Mouse (Mus musculus) MEL (cell line): Measurements from ENCODE around the gene Hsd17b3. TPM values are rescaled to one million over a fixed set of nuclear protein-coding genes. Genes with fewer than 3 reads are reported as not detected.

ENCODE experiments used
- DNase-seq: peaks from one replicate; pipeline ENCODE4 v3.0.0; 2011; ENCODE audit warnings: low read depth, low spot score
- H3K27ac ChIP-seq: 2 replicates; pipeline ENCODE4 v1.5.1; 2012; ENCODE audit warnings: low read depth, mild to moderate bottlenecking, control low read depth, low read length, moderate library complexity; ENCODE audit not compliant: control insufficient read depth
- H3K27me3 ChIP-seq, 2 experiments: fragments of 150-350 bp in 1 of 2; sonication (generic) in 1 of 2; 2 replicates each; pipeline ENCODE4 v1.6.1; 2012; ENCODE audit warnings: low read length in 2 of 2, mild to moderate bottlenecking in 2 of 2, improper control_type of control experiment in 1 of 2, moderate library complexity in 1 of 2; ENCODE audit not compliant: insufficient read depth in 2 of 2, control insufficient read depth in 1 of 2
- H3K36me3 ChIP-seq, 2 experiments: 2 replicates each; pipeline ENCODE4 v1.6.1; 2012 to 2014; ENCODE audit warnings: low read length in 2 of 2, improper control_type of control experiment in 1 of 2, inconsistent platforms in 1 of 2, mild to moderate bottlenecking in 1 of 2; ENCODE audit not compliant: insufficient read depth in 2 of 2, control insufficient read depth in 1 of 2
- H3K4me1 ChIP-seq, 2 experiments: fragments of 150-350 bp in 1 of 2; sonication (generic) in 1 of 2; 2 replicates each; pipeline ENCODE4 v1.6.1; 2012; ENCODE audit warnings: low read length in 2 of 2, improper control_type of control experiment in 1 of 2, mild to moderate bottlenecking in 1 of 2; ENCODE audit not compliant: insufficient read depth in 2 of 2, control insufficient read depth in 1 of 2
- H3K4me3 ChIP-seq, 2 experiments: fragments of 150-350 bp in 1 of 2; sonication (generic) in 1 of 2; 2 replicates each; pipeline ENCODE4 v1.5.1; 2012; ENCODE audit warnings: low read depth in 2 of 2, low read length in 2 of 2, mild to moderate bottlenecking in 2 of 2, moderate library complexity in 2 of 2, control low read depth in 1 of 2, improper control_type of control experiment in 1 of 2; ENCODE audit not compliant: control insufficient read depth in 1 of 2, insufficient read depth in 1 of 2
- H3K79me2 ChIP-seq: 2 replicates; pipeline ENCODE4 v1.6.1; 2012; ENCODE audit warnings: mild to moderate bottlenecking, low read length, moderate library complexity; ENCODE audit not compliant: control insufficient read depth, poor library complexity, insufficient read depth
- H3K9ac ChIP-seq: 2 replicates; pipeline ENCODE4 v1.6.1; 2012; ENCODE audit warnings: low read depth, mild to moderate bottlenecking, control low read depth, low read length, moderate library complexity; ENCODE audit not compliant: control insufficient read depth, poor library complexity, severe bottlenecking
- H3K9me3 ChIP-seq: fragments of 150-350 bp; sonication (generic); replicated peaks from 2 replicates; pipeline ENCODE4 v1.6.1; 2012; ENCODE audit warnings: mild to moderate bottlenecking, low read length, improper control_type of control experiment, moderate library complexity; ENCODE audit not compliant: insufficient read depth
- CHD2 ChIP-seq: IDR thresholded peaks from 2 replicates; pipeline ENCODE4 v1.6.1; 2011; ENCODE audit warnings: low read length, improper control_type of control experiment
- CTCF ChIP-seq, 3 experiments: IDR thresholded peaks in 2 of 3; conservative IDR thresholded peaks in 1 of 3; 2 replicates each; pipeline ENCODE4 v1.5.1; 2011 to 2012; ENCODE audit warnings: low read length in 3 of 3, low read depth in 2 of 3, mild to moderate bottlenecking in 2 of 3, improper control_type of control experiment in 1 of 3, inconsistent platforms in 1 of 3, mixed read lengths in 1 of 3, moderate library complexity in 1 of 3; ENCODE audit not compliant: control insufficient read depth in 1 of 3, insufficient read depth in 1 of 3, poor library complexity in 1 of 3, severe bottlenecking in 1 of 3
- EP300 ChIP-seq, 2 experiments: IDR thresholded peaks; 2 replicates each; pipeline ENCODE4 v1.6.1; 2011; ENCODE audit warnings: improper control_type of control experiment in 2 of 2, low read length in 2 of 2, low read depth in 1 of 2, mild to moderate bottlenecking in 1 of 2
- ETS1 ChIP-seq: IDR thresholded peaks from 2 replicates; pipeline ENCODE4 v1.6.1; 2012; ENCODE audit warnings: low read depth, mild to moderate bottlenecking, inconsistent platforms, low read length, improper control_type of control experiment, moderate library complexity
- GABPA ChIP-seq: IDR thresholded peaks from 2 replicates; pipeline ENCODE4 v1.6.1; 2012; ENCODE audit warnings: low read depth, mild to moderate bottlenecking, inconsistent platforms, low read length, improper control_type of control experiment, moderate library complexity
- GATA1 ChIP-seq: IDR thresholded peaks from 2 replicates; pipeline ENCODE4 v1.6.1; 2011; ENCODE audit warnings: low read depth, low read length, improper control_type of control experiment
- JUND ChIP-seq: IDR thresholded peaks from 2 replicates; pipeline ENCODE4 v1.6.1; 2011; ENCODE audit warnings: low read depth, mild to moderate bottlenecking, improper control_type of control experiment, low read length
- MXI1 ChIP-seq: IDR thresholded peaks from 2 replicates; pipeline ENCODE4 v1.6.1; 2011; ENCODE audit warnings: mild to moderate bottlenecking, low read depth, low read length, improper control_type of control experiment
- MYC ChIP-seq: IDR thresholded peaks from 2 replicates; pipeline ENCODE4 v1.6.1; 2011; ENCODE audit warnings: low read depth, mild to moderate bottlenecking, low read length, improper control_type of control experiment, moderate library complexity
- NELFE ChIP-seq: IDR thresholded peaks from 2 replicates; pipeline ENCODE4 v1.6.1; 2011; ENCODE audit warnings: low read depth, low read length, improper control_type of control experiment
- NRF1 ChIP-seq: IDR thresholded peaks from 2 replicates; pipeline ENCODE4 v1.6.1; 2014; ENCODE audit warnings: low read depth, mild to moderate bottlenecking, inconsistent platforms, low read length, improper control_type of control experiment, moderate library complexity; ENCODE audit not compliant: poor library complexity, insufficient read depth, severe bottlenecking
- POLR2AphosphoS2 ChIP-seq: IDR thresholded peaks from 2 replicates; pipeline ENCODE4 v1.6.1; 2011; ENCODE audit warnings: low read length, improper control_type of control experiment
- RAD21 ChIP-seq: IDR thresholded peaks from 2 replicates; pipeline ENCODE4 v1.6.1; 2011; ENCODE audit warnings: mild to moderate bottlenecking, low read depth, low read length, improper control_type of control experiment
- SMC3 ChIP-seq: IDR thresholded peaks from 2 replicates; pipeline ENCODE4 v1.6.1; 2011; ENCODE audit warnings: low read depth, low read length, improper control_type of control experiment
- TBP ChIP-seq: IDR thresholded peaks from 2 replicates; pipeline ENCODE4 v1.8.0; 2011; ENCODE audit warnings: low read depth, low read length, improper control_type of control experiment
- USF1 ChIP-seq: IDR thresholded peaks from 2 replicates; pipeline ENCODE4 v1.6.1; 2014; ENCODE audit warnings: low read depth, mild to moderate bottlenecking, inconsistent platforms, low read length, improper control_type of control experiment, moderate library complexity
- USF2 ChIP-seq, 2 experiments: IDR thresholded peaks; 2 replicates each; pipeline ENCODE4 v1.6.1; 2011 to 2012; ENCODE audit warnings: improper control_type of control experiment in 2 of 2, low read length in 2 of 2, borderline replicate concordance in 1 of 2, inconsistent platforms in 1 of 2, low read depth in 1 of 2, mild to moderate bottlenecking in 1 of 2; ENCODE audit not compliant: insufficient read depth in 1 of 2
- ZC3H11A ChIP-seq: IDR thresholded peaks from 2 replicates; pipeline ENCODE4 v1.6.1; 2012; ENCODE audit warnings: low read depth, mild to moderate bottlenecking, inconsistent platforms, low read length, improper control_type of control experiment
- ZNF384 ChIP-seq: IDR thresholded peaks from 2 replicates; pipeline ENCODE4 v1.6.1; 2012; ENCODE audit warnings: low read depth, mild to moderate bottlenecking, inconsistent platforms, low read length, improper control_type of control experiment
- polyA plus RNA-seq, 2 experiments: library from polyadenylated mRNA; stranded (reverse) in 1 of 2; unstranded in 1 of 2; fragments of >175 nt in 1 of 2; fragments of >200 nt in 1 of 2; gene quantifications; 2 replicates each; pipeline versions ENCODE4 v1.2.1 to v1.2.4; 2012; ENCODE audit warnings: low replicate concordance in 2 of 2, low read depth in 1 of 2; ENCODE audit not compliant: insufficient read length in 2 of 2, insufficient read depth in 1 of 2, missing spikeins in 1 of 2
- total RNA-seq: library from RNA; depleted of rRNA; stranded (reverse); fragments of 300-350 nt; gene quantifications from 2 replicates; pipeline ENCODE4 v1.2.3, GENCODE M21; 2012

Hsd17b3 gene
- total and polyA plus RNA-seq, 3 experiments, result not detected

DNA sequence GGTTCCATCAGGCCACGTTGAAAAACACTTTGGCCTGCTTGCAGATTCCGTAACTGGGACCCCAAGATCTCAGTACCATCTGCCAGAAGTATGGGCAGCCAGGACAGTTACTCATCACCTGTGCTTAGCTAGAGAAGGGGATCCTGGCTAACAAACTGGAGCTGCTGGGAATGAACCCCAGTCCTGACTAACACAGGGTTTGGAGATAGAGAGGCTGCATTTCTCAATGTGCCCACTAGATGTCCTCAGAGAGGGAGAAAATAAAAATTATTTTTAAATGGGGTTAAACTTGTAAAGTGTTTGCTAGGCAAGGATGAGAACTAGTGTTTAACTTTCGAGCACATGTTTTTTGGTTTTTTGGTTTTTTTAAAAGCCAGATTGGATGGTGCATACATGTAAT lies 11.2 kb upstream of the Hsd17b3 start:
- Histone ChIP-seq H3K27ac (no peak overlapping the region), H3K4me3 (no peak overlapping the region)
- peak; percentile 68 for DNase-seq
- peak; percentile 64 for TF ChIP-seq SMC3
- TF ChIP-seq MXI1, result no peak
- TF ChIP-seq CTCF (IDR thresholded peaks at IDR 0.05 in 2 of 3, conservative IDR thresholded peaks at IDR 0.05 in 1 of 3; ENCODE audit: control insufficient read depth in 1 of 3, insufficient read depth in 1 of 3, low read depth in 2 of 3, low read length in 3 of 3, poor library complexity in 1 of 3, severe bottlenecking in 1 of 3), result peak; percentile 8 to 90 (median 77); a peak in 4 of 6 replicates
- peak; percentile 43 for TF ChIP-seq ZC3H11A
- TF ChIP-seq RAD21, result peak; percentile 62
- TF ChIP-seq MYC, result peak; percentile 41; the same call in 1 of the 2 replicates
- no peak for TF ChIP-seq ETS1
- TF ChIP-seq, all 39 proteins: peak for 5
- H3K27me3 ChIP-seq, result no peaks in the 10 kb centered on the region
- no peaks in the 10 kb centered on the region for H3K9me3 ChIP-seq
- no peaks in the 10 kb centered on the region for H3K36me3 ChIP-seq
- no peaks in the 10 kb centered on the region for H3K79me2 ChIP-seq
- H3K4me1 ChIP-seq, result no peaks in the 10 kb centered on the region
- H3K9ac ChIP-seq, result no peak overlapping the region

DNA sequence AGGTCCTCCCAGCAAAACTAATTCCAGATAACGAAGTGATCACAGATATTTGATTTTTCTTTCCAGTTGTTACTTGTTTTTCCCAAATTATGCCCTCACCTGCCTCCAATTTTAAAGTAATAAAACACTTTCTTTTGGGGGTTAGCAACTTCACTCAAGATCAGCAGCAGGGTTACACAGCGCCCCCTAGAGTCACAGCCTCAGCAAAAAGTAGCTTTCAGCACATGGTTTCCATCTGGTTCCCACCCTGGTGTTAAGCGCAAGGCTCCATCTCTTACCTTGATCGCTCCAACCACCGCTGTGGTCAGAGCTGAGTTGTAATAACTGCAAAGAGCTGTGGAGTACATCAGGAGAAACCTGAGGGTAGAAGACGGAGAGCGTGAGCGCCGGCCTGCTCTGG lies 10.0 kb upstream of the Hsd17b3 start:
- no peaks in the 10 kb centered on the region for H3K79me2 ChIP-seq
- peak; percentile 76 for DNase-seq
- H3K9ac ChIP-seq, result no peak overlapping the region
- no peaks in the 10 kb centered on the region for H3K4me1 ChIP-seq
- no peak overlapping the region for H3K27ac ChIP-seq
- TF ChIP-seq CTCF (IDR thresholded peaks at IDR 0.05 in 2 of 3, conservative IDR thresholded peaks at IDR 0.05 in 1 of 3; ENCODE audit: control insufficient read depth in 1 of 3, insufficient read depth in 1 of 3, low read depth in 2 of 3, low read length in 3 of 3, poor library complexity in 1 of 3, severe bottlenecking in 1 of 3) (peak; percentile 71 to 79 (median 73); a peak in 5 of 6 replicates), POLR2AphosphoS2 (no peak), MYC (peak; percentile 75; the same call in 1 of the 2 replicates), JUND (no peak)
- TF ChIP-seq, all 39 proteins: peak for 2
- Histone ChIP-seq H3K9me3 (no peaks in the 10 kb centered on the region), H3K27me3 (no peaks in the 10 kb centered on the region), H3K4me3 (no peak overlapping the region), H3K36me3 (no peaks in the 10 kb centered on the region)

DNA sequence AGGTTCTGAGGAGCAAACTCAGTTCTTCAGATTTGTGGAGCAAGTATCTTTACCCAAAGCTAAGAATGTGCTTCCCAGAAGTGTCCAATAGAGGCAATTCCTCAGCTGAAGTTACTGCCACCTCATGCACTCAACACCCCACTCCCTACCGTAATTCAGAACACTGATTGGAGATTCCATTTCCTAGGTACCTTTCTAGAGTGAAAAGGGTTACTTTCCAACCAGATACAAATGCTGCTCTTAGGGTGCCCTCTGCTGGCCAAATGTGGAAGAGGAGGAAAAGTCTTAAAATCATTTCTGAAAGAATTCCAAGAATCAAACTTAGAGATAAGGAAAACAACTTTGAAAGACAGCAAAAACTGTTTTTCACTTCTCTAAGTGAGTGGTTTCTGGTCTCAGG lies 4.3 kb upstream of the Hsd17b3 start:
- no peak overlapping the region for H3K4me3 ChIP-seq
- TF ChIP-seq ZNF384, result no peak
- TF ChIP-seq GATA1, result 0 out of 2 replicates have a peak, but pooled peaks have one; percentile 21
- TF ChIP-seq CHD2, result no peak
- no peak for TF ChIP-seq USF2 (IDR thresholded peaks at IDR 0.05; ENCODE audit: borderline replicate concordance in 1 of 2, insufficient read depth in 1 of 2, low read depth in 1 of 2, low read length in 2 of 2)
- peak; percentile 63 to 89 (median 78) for TF ChIP-seq CTCF (IDR thresholded peaks at IDR 0.05 in 2 of 3, conservative IDR thresholded peaks at IDR 0.05 in 1 of 3; ENCODE audit: control insufficient read depth in 1 of 3, insufficient read depth in 1 of 3, low read depth in 2 of 3, low read length in 3 of 3, poor library complexity in 1 of 3, severe bottlenecking in 1 of 3)
- TF ChIP-seq JUND, result no peak
- no peak for TF ChIP-seq TBP
- peak; percentile 67 for TF ChIP-seq SMC3
- TF ChIP-seq NELFE, result no peak
- no peak for TF ChIP-seq EP300 (IDR thresholded peaks at IDR 0.05; ENCODE audit: low read depth in 1 of 2, low read length in 2 of 2)
- TF ChIP-seq GABPA, result no peak
- no peak for TF ChIP-seq NRF1
- no peak for TF ChIP-seq POLR2AphosphoS2
- no peak for TF ChIP-seq USF1
- peak; percentile 52 for TF ChIP-seq ZC3H11A
- no peak for TF ChIP-seq MYC
- TF ChIP-seq RAD21, result peak; percentile 86
- TF ChIP-seq, all 39 proteins: peak for 5
- DNase-seq, result peak; percentile 73
- Histone ChIP-seq H3K79me2 (no peaks in the 10 kb centered on the region), H3K27ac (no peak overlapping the region), H3K27me3 (peaks cover 4 to 5% of the 10 kb centered on the region in 2 experiments; a peak in 1 of 4 replicates), H3K36me3 (no peaks in the 10 kb centered on the region), H3K9me3 (no peaks in the 10 kb centered on the region), H3K9ac (no peak overlapping the region), H3K4me1 (no peaks in the 10 kb centered on the region)
